Mouse (Mus musculus): Measurements from ENCODE around the gene Psmg4. TPM values are rescaled to one million over a fixed set of nuclear protein-coding genes. Genes with fewer than 3 reads are reported as not detected.

Psmg4 gene
- polyA plus RNA-seq, 1 experiment from 2014 or later: 90.8 TPM

GRCm38 (mm10) chr13:34157596-34158157 lies 5.1 kb upstream of the Psmg4 start:
- Histone ChIP-seq H3K4me3 (ENCODE audit: low read depth, low read length) (no peak overlapping the region), H3K4me1 (replicated peaks; ENCODE audit: control insufficient read depth, insufficient read depth, low read length) (peaks cover 19% of the 10 kb centered on the region), H3K9ac (ENCODE audit: low read length) (no peak overlapping the region), H3K9me3 (ENCODE audit: control insufficient read depth, low read length) (no peaks in the 10 kb centered on the region), H3K4me2 (ENCODE audit: low read length) (no peak overlapping the region), H3K27ac (ENCODE audit: low read depth) (no peak overlapping the region), H3K36me3 (ENCODE audit: control insufficient read depth, insufficient read depth, low read length) (no peaks in the 10 kb centered on the region), H3K27me3 (replicated peaks; ENCODE audit: control insufficient read depth, insufficient read depth, low read length) (no peaks in the 10 kb centered on the region)
- no peak for DNase-seq (ENCODE audit: low spot score)
- no peak for ATAC-seq (replicated peaks; ENCODE audit: low FRiP score, low TSS enrichment, low read depth)
- WGBS: 83% methylated on average over 3 of the region's 3 CpGs

- no peak overlapping the region for H3K27ac ChIP-seq (ENCODE audit: low read depth)
- WGBS: 96% methylated on average over 1 of the region's 1 CpGs
- peaks cover 13% of the 10 kb centered on the region for H3K4me1 ChIP-seq (replicated peaks; ENCODE audit: control insufficient read depth, insufficient read depth, low read length)
- no peak overlapping the region for H3K9ac ChIP-seq (ENCODE audit: low read length)
- H3K4me2 ChIP-seq (ENCODE audit: low read length): no peak overlapping the region
- DNase-seq (ENCODE audit: low spot score): no peak
- H3K4me3 ChIP-seq (ENCODE audit: low read depth, low read length): no peak overlapping the region
- H3K9me3 ChIP-seq (ENCODE audit: control insufficient read depth, low read length): no peaks in the 10 kb centered on the region
- ATAC-seq (replicated peaks; ENCODE audit: low FRiP score, low TSS enrichment, low read depth): no peak
- H3K36me3 ChIP-seq (ENCODE audit: control insufficient read depth, insufficient read depth, low read length): no peaks in the 10 kb centered on the region
- no peaks in the 10 kb centered on the region for H3K27me3 ChIP-seq (replicated peaks; ENCODE audit: control insufficient read depth, insufficient read depth, low read length)
Measured at GRCm38 (mm10) chr13:34159926-34160325, 2.8 kb upstream of the Psmg4 start.

- H3K9me3 ChIP-seq (ENCODE audit: control insufficient read depth, low read length): no peaks in the 10 kb centered on the region; the same call in 1 of the 2 replicates
- peaks cover 9% of the 10 kb centered on the region for H3K36me3 ChIP-seq (ENCODE audit: control insufficient read depth, insufficient read depth, low read length)
- ATAC-seq (replicated peaks; ENCODE audit: low FRiP score, low TSS enrichment, low read depth): peak; percentile 77; the same call in 1 of the 2 replicates
- DNase-seq (ENCODE audit: low spot score): peak; percentile 56
- H3K4me1 ChIP-seq (replicated peaks; ENCODE audit: control insufficient read depth, insufficient read depth, low read length): peaks cover 13% of the 10 kb centered on the region
- H3K27ac ChIP-seq (ENCODE audit: low read depth): peak overlapping the region; percentile 97
- H3K9ac ChIP-seq (ENCODE audit: low read length): peak overlapping the region; percentile 74
- H3K27me3 ChIP-seq (replicated peaks; ENCODE audit: control insufficient read depth, insufficient read depth, low read length): no peaks in the 10 kb centered on the region
- 32% methylated on average over 12 of the region's 12 CpGs for WGBS
- peak overlapping the region; percentile 79 for H3K4me3 ChIP-seq (ENCODE audit: low read depth, low read length)
- H3K4me2 ChIP-seq (ENCODE audit: low read length): peak overlapping the region; percentile 64
Measured at GRCm38 (mm10) chr13:34163304-34163975, 676 bp downstream of the Psmg4 start.

- H3K27ac ChIP-seq (ENCODE audit: low read depth): no peak overlapping the region
- no peak for ATAC-seq (replicated peaks; ENCODE audit: low FRiP score, low TSS enrichment, low read depth)
- H3K4me1 ChIP-seq (replicated peaks; ENCODE audit: control insufficient read depth, insufficient read depth, low read length): no peaks in the 10 kb centered on the region
- no peak overlapping the region for H3K4me2 ChIP-seq (ENCODE audit: low read length)
- H3K27me3 ChIP-seq (replicated peaks; ENCODE audit: control insufficient read depth, insufficient read depth, low read length): no peaks in the 10 kb centered on the region
- no peaks in the 10 kb centered on the region for H3K36me3 ChIP-seq (ENCODE audit: control insufficient read depth, insufficient read depth, low read length)
- WGBS: 93% methylated on average over 6 of the region's 6 CpGs
- H3K4me3 ChIP-seq (ENCODE audit: low read depth, low read length): no peak overlapping the region
- no peak for DNase-seq (ENCODE audit: low spot score)
- H3K9me3 ChIP-seq (ENCODE audit: control insufficient read depth, low read length): no peaks in the 10 kb centered on the region
- H3K9ac ChIP-seq (ENCODE audit: low read length): no peak overlapping the region
Measured at GRCm38 (mm10) chr13:34174025-34174424, 11.3 kb downstream of the Psmg4 start.

GRCm38 (mm10) chr13:34181624-34182023 lies 18.9 kb downstream of the Psmg4 start:
- no peak overlapping the region for H3K4me2 ChIP-seq (ENCODE audit: low read length)
- WGBS: 85% methylated on average over 5 of the region's 5 CpGs
- no peak overlapping the region for H3K9ac ChIP-seq (ENCODE audit: low read length)
- no peak overlapping the region for H3K4me3 ChIP-seq (ENCODE audit: low read depth, low read length)
- no peak overlapping the region for H3K27ac ChIP-seq (ENCODE audit: low read depth)
- H3K4me1 ChIP-seq (replicated peaks; ENCODE audit: control insufficient read depth, insufficient read depth, low read length): no peaks in the 10 kb centered on the region
- peaks cover 27% of the 10 kb centered on the region for H3K36me3 ChIP-seq (ENCODE audit: control insufficient read depth, insufficient read depth, low read length)
- no peak for ATAC-seq (replicated peaks; ENCODE audit: low FRiP score, low TSS enrichment, low read depth)
- no peak for DNase-seq (ENCODE audit: low spot score)
- H3K27me3 ChIP-seq (replicated peaks; ENCODE audit: control insufficient read depth, insufficient read depth, low read length): no peaks in the 10 kb centered on the region
- H3K9me3 ChIP-seq (ENCODE audit: control insufficient read depth, low read length): no peaks in the 10 kb centered on the region

GRCm38 (mm10) chr13:34185371-34185770 lies 22.6 kb downstream of the Psmg4 start:
- Histone ChIP-seq H3K36me3 (ENCODE audit: control insufficient read depth, insufficient read depth, low read length) (peaks cover 18% of the 10 kb centered on the region), H3K4me2 (ENCODE audit: low read length) (no peak overlapping the region), H3K4me3 (ENCODE audit: low read depth, low read length) (no peak overlapping the region), H3K27me3 (replicated peaks; ENCODE audit: control insufficient read depth, insufficient read depth, low read length) (no peaks in the 10 kb centered on the region), H3K9ac (ENCODE audit: low read length) (no peak overlapping the region), H3K4me1 (replicated peaks; ENCODE audit: control insufficient read depth, insufficient read depth, low read length) (no peaks in the 10 kb centered on the region), H3K9me3 (ENCODE audit: control insufficient read depth, low read length) (no peaks in the 10 kb centered on the region), H3K27ac (ENCODE audit: low read depth) (no peak overlapping the region)
- WGBS: 78% methylated on average over 2 of the region's 2 CpGs
- ATAC-seq (replicated peaks; ENCODE audit: low FRiP score, low TSS enrichment, low read depth) (no peak), DNase-seq (ENCODE audit: low spot score) (no peak)

- no peak overlapping the region for H3K4me3 ChIP-seq (ENCODE audit: low read depth, low read length)
- peak; percentile 74 for DNase-seq (ENCODE audit: low spot score)
- no peak overlapping the region for H3K9ac ChIP-seq (ENCODE audit: low read length)
- H3K27me3 ChIP-seq (replicated peaks; ENCODE audit: control insufficient read depth, insufficient read depth, low read length): no peaks in the 10 kb centered on the region
- H3K27ac ChIP-seq (ENCODE audit: low read depth): no peak overlapping the region
- 13% methylated on average over 5 of the region's 5 CpGs for WGBS
- no peaks in the 10 kb centered on the region for H3K4me1 ChIP-seq (replicated peaks; ENCODE audit: control insufficient read depth, insufficient read depth, low read length)
- no peaks in the 10 kb centered on the region for H3K9me3 ChIP-seq (ENCODE audit: control insufficient read depth, low read length)
- H3K4me2 ChIP-seq (ENCODE audit: low read length): peak overlapping the region; percentile 14; the same call in 1 of the 2 replicates
- peak; percentile 83 for ATAC-seq (replicated peaks; ENCODE audit: low FRiP score, low TSS enrichment, low read depth)
- no peaks in the 10 kb centered on the region for H3K36me3 ChIP-seq (ENCODE audit: control insufficient read depth, insufficient read depth, low read length)
Measured at GRCm38 (mm10) chr13:34187571-34187970, 24.8 kb downstream of the Psmg4 start.

- peak; percentile 73; the same call in 1 of the 2 replicates for ATAC-seq (replicated peaks; ENCODE audit: low FRiP score, low TSS enrichment, low read depth)
- H3K4me3 ChIP-seq (ENCODE audit: low read depth, low read length): no peak overlapping the region
- H3K36me3 ChIP-seq (ENCODE audit: control insufficient read depth, insufficient read depth, low read length): no peaks in the 10 kb centered on the region
- no peaks in the 10 kb centered on the region; the same call in 1 of the 2 replicates for H3K4me1 ChIP-seq (replicated peaks; ENCODE audit: control insufficient read depth, insufficient read depth, low read length)
- no peaks in the 10 kb centered on the region for H3K9me3 ChIP-seq (ENCODE audit: control insufficient read depth, low read length)
- no peak for DNase-seq (ENCODE audit: low spot score)
- WGBS: 73% methylated on average over 8 of the region's 8 CpGs
- no peak overlapping the region for H3K27ac ChIP-seq (ENCODE audit: low read depth)
- H3K4me2 ChIP-seq (ENCODE audit: low read length): no peak overlapping the region
- H3K9ac ChIP-seq (ENCODE audit: low read length): no peak overlapping the region
- H3K27me3 ChIP-seq (replicated peaks; ENCODE audit: control insufficient read depth, insufficient read depth, low read length): no peaks in the 10 kb centered on the region
Measured at GRCm38 (mm10) chr13:34192414-34193191, 29.8 kb downstream of the Psmg4 start.
